9 mouse cellular contexts compared by ENCODE assay signal in the genomic region with DNA sequence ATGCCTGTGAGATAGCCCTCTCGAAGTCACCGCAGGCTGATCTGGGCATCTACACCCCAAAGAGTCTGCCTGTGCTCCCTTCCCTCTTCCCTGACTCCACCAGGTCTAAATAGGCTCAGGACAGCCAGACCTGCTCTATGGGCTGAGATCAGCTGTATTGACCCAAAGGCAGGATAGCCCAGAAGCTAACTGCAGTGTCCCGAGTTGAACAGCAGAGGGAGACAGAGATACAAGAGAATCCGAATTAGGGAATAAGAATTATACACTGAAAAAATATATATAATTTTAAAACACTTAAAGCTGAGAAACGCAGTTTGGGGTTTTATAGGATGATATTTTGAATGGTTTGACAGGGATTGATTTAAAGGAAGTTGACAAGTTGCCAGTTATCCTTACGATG. TPM values are rescaled to one million over a fixed set of nuclear protein-coding genes. Genes with fewer than 3 reads are reported as not detected.
DNase-seq lines count a peak whose midpoint lies in the region; ATAC-seq and TF ChIP-seq lines count a peak whose summit lies in the region.
"Had no signal": no experiment of that assay in that cellular context is flagged by ENCODE, and none has a peak within 500 bp of the region (broad histone marks: within the 10 kb centered on the region; RNA-seq: fewer than 3 reads in every experiment).

No protein-coding gene starts in this region.

- peak; percentile 51; the same call in 1 of the 2 replicates for TF ChIP-seq CTCF in G1E (IDR thresholded peaks at IDR 0.05; ENCODE audit: low read depth, low read length)
- TF ChIP-seq CTCF in midbrain, postnatal 0 days (IDR thresholded peaks at IDR 0.05) = peak; percentile 85

- peak; percentile 83 for DNase-seq in hindbrain, embryonic 14.5 days (ENCODE audit: low spot score)
- peak; percentile 17 for DNase-seq in G1E (ENCODE audit: low spot score)
- peak; percentile 33 for DNase-seq in brain, adult 2 months (ENCODE audit: low read depth, low spot score)
- DNase-seq in frontal cortex, postnatal 25 days (ENCODE audit: low spot score in 2 of 2) = peak; percentile 22 to 26
- peak; percentile 17 to 59 for DNase-seq in layer of hippocampus, postnatal 25 days (ENCODE audit: extremely low spot score in 1 of 2, low spot score in 1 of 2)
- peak; percentile 62 for DNase-seq in midbrain, postnatal 0 days (ENCODE audit: low spot score)
- DNase-seq in thymus, postnatal 4 days = peak; percentile 61

- H3K9me3 ChIP-seq in hindbrain, embryonic 14.5 days (ENCODE audit: control insufficient read depth, low read length) = no peaks in the 10 kb centered on the region
- no peaks in the 10 kb centered on the region for H3K9me3 ChIP-seq in hindbrain, embryonic 16.5 days (ENCODE audit: control insufficient read depth, low read length)
- no peaks in the 10 kb centered on the region for H3K9me3 ChIP-seq in G1E (replicated peaks)
- no peaks in the 10 kb centered on the region for H3K9me3 ChIP-seq in midbrain, postnatal 0 days (ENCODE audit: low read length)
- H3K9me3 ChIP-seq: neural tube, embryonic 12.5 days had no signal

- no peak overlapping the region for H3K4me3 ChIP-seq in hindbrain, embryonic 14.5 days (replicated peaks; ENCODE audit: low read length)
- no peak overlapping the region for H3K4me3 ChIP-seq in hindbrain, embryonic 16.5 days (ENCODE audit: low read length)
- no peak overlapping the region for H3K4me3 ChIP-seq in G1E (ENCODE audit: low read depth, low read length)
- H3K4me3 ChIP-seq in midbrain, postnatal 0 days (ENCODE audit: low read depth, low read length) = no peak overlapping the region
- H3K4me3 ChIP-seq: neural tube, embryonic 12.5 days had no signal

- no peak overlapping the region for H3K27ac ChIP-seq in hindbrain, embryonic 14.5 days
- no peak overlapping the region for H3K27ac ChIP-seq in hindbrain, embryonic 16.5 days (ENCODE audit: low read depth, low read length)
- H3K27ac ChIP-seq in midbrain, postnatal 0 days (ENCODE audit: low read depth, low read length) = no peak overlapping the region
- H3K27ac ChIP-seq: neural tube, embryonic 12.5 days had no signal

- WGBS in hindbrain, embryonic 14.5 days = 36% methylated on average over 6 of the region's 6 CpGs
- WGBS in hindbrain, embryonic 16.5 days = 31% methylated on average over 6 of the region's 6 CpGs
- 25% methylated on average over 6 of the region's 6 CpGs for WGBS in midbrain, postnatal 0 days

- H3K9ac ChIP-seq in hindbrain, embryonic 14.5 days = no peak overlapping the region
- no peak overlapping the region for H3K9ac ChIP-seq in hindbrain, embryonic 16.5 days (ENCODE audit: low read depth, low read length)
- no peak overlapping the region for H3K9ac ChIP-seq in midbrain, postnatal 0 days (replicated peaks; ENCODE audit: low read length, poor library complexity, severe bottlenecking)
- H3K9ac ChIP-seq: neural tube, embryonic 12.5 days had no signal

- no peaks in the 10 kb centered on the region for H3K36me3 ChIP-seq in hindbrain, embryonic 14.5 days (replicated peaks; ENCODE audit: control insufficient read depth, insufficient read depth)
- H3K36me3 ChIP-seq in hindbrain, embryonic 16.5 days (ENCODE audit: control insufficient read depth, insufficient read depth, low read length) = no peaks in the 10 kb centered on the region
- no peaks in the 10 kb centered on the region for H3K36me3 ChIP-seq in G1E (replicated peaks)
- H3K36me3 ChIP-seq in midbrain, postnatal 0 days (ENCODE audit: insufficient read depth, low read length) = no peaks in the 10 kb centered on the region
- H3K36me3 ChIP-seq: neural tube, embryonic 12.5 days had no signal

- ATAC-seq in hindbrain, embryonic 14.5 days (ENCODE audit: low FRiP score) = no peak
- ATAC-seq in hindbrain, embryonic 16.5 days = no peak
- ATAC-seq in G1E (ENCODE audit: extremely low read depth, insufficient number of reproducible peaks, low FRiP score, poor library complexity, severe bottlenecking) = no peak
- ATAC-seq in midbrain, postnatal 0 days (ENCODE audit: low FRiP score) = no peak

- no peaks in the 10 kb centered on the region for H3K27me3 ChIP-seq in hindbrain, embryonic 14.5 days (ENCODE audit: control insufficient read depth, insufficient read depth, low read length)
- H3K27me3 ChIP-seq in hindbrain, embryonic 16.5 days (replicated peaks; ENCODE audit: control insufficient read depth, insufficient read depth, low read length) = no peaks in the 10 kb centered on the region
- H3K27me3 ChIP-seq in G1E (ENCODE audit: insufficient read depth, low read length) = peaks cover 9% of the 10 kb centered on the region
- no peaks in the 10 kb centered on the region for H3K27me3 ChIP-seq in midbrain, postnatal 0 days (ENCODE audit: insufficient read depth, low read length)
- H3K27me3 ChIP-seq: neural tube, embryonic 12.5 days had no signal

- no peaks in the 10 kb centered on the region for H3K4me1 ChIP-seq in hindbrain, embryonic 14.5 days (replicated peaks; ENCODE audit: control insufficient read depth, insufficient read depth, low read length)
- H3K4me1 ChIP-seq in hindbrain, embryonic 16.5 days (ENCODE audit: control insufficient read depth, insufficient read depth, low read depth, low read length) = no peaks in the 10 kb centered on the region
- H3K4me1 ChIP-seq in G1E (ENCODE audit: insufficient read depth, low read depth, low read length) = no peaks in the 10 kb centered on the region
- H3K4me1 ChIP-seq in midbrain, postnatal 0 days (ENCODE audit: insufficient read depth, low read length) = no peaks in the 10 kb centered on the region
- H3K4me1 ChIP-seq: neural tube, embryonic 12.5 days had no signal

- no peak overlapping the region for H3K4me2 ChIP-seq in hindbrain, embryonic 14.5 days (replicated peaks)
- H3K4me2 ChIP-seq in hindbrain, embryonic 16.5 days (ENCODE audit: low read length) = no peak overlapping the region
- H3K4me2 ChIP-seq in midbrain, postnatal 0 days (ENCODE audit: low read depth, low read length, poor library complexity, severe bottlenecking) = no peak overlapping the region
- H3K4me2 ChIP-seq: neural tube, embryonic 12.5 days had no signal

RNA-seq across cellular contexts. Expression of gene Ins2, which starts 56.2 kb away (rescaled TPM):
- polyA plus RNA-seq in hindbrain, embryonic 14.5 days (2014; fragmentation: Nextera tagmentation; extraction: Ambion mirVana) = 3.1 and 4.0 TPM in 2 replicates
- polyA plus RNA-seq in hindbrain, embryonic 16.5 days (2015; fragmentation: Nextera tagmentation; extraction: Ambion mirVana) = 3.1 and 3.4 TPM in 2 replicates
- total RNA-seq in G1E (2014; fragmentation: Nextera tagmentation) (not detected in 2 replicates), G1E (2017) (0.38 and 1.7 TPM in 2 replicates)
- not detected in 2 replicates for polyA plus RNA-seq in G1E (2012)
- not detected for total RNA-seq in layer of hippocampus, postnatal 25 days (2021)
- total RNA-seq in midbrain, postnatal 0 days (2014; rRNA removed) = not detected in 2 replicates
- polyA plus RNA-seq in midbrain, postnatal 0 days (2015; fragmentation: Nextera tagmentation; extraction: Ambion mirVana) = 0.58 TPM in 1 of 2 replicates, not detected in the other
- polyA plus RNA-seq: neural tube, embryonic 12.5 days had no signal

Comparison
In these comparisons a context has a peak if more than half of its experiments do, and no peak if none do; other contexts are left out.
1. DNase-seq: peak in every context shown above with its lines; median percentile 83 in hindbrain, embryonic 14.5 days; 62 in midbrain, postnatal 0 days; 61 in thymus, postnatal 4 days; 38 in layer of hippocampus, postnatal 25 days; 33 in brain, adult 2 months; 24 in frontal cortex, postnatal 25 days; 17 in G1E.